Mouse (Mus musculus) limb, embryonic 11.5 days (tissue): Measurements from ENCODE around the gene Olfr620. TPM values are rescaled to one million over a fixed set of nuclear protein-coding genes. Genes with fewer than 3 reads are reported as not detected.

ENCODE experiments used
- ATAC-seq: fragments of 200-750 bp; cut with Nextera tagmentation; 2 replicates; pipeline ENCODE4 v1.8.0; 2017; ENCODE audit warnings: low read depth; ENCODE audit not compliant: insufficient number of reproducible peaks, low FRiP score, low TSS enrichment
- DNase-seq: peaks from one replicate; pipeline ENCODE4 v3.0.0-alpha.2; 2015; ENCODE audit warnings: low spot score
- H3K27ac ChIP-seq: fragments of 300-500 bp; sonication (generic); replicated peaks from 2 replicates; pipeline ENCODE4 v1.5.1; 2014; ENCODE audit warnings: low read depth, mild to moderate bottlenecking, low read length
- H3K27me3 ChIP-seq: fragments of 300-500 bp; sonication (generic); 2 replicates; pipeline ENCODE4 v1.6.1; 2014; ENCODE audit warnings: mild to moderate bottlenecking, low read length, mixed read lengths; ENCODE audit not compliant: control insufficient read depth, insufficient read depth
- H3K36me3 ChIP-seq: fragments of 300-500 bp; sonication (generic); 2 replicates; pipeline ENCODE4 v1.6.1; 2014; ENCODE audit warnings: mild to moderate bottlenecking, low read length, moderate library complexity, mixed read lengths; ENCODE audit not compliant: control insufficient read depth, insufficient read depth
- H3K4me1 ChIP-seq: fragments of 300-500 bp; sonication (generic); 2 replicates; pipeline ENCODE4 v1.6.1; 2014; ENCODE audit warnings: low read length, mixed read lengths; ENCODE audit not compliant: control insufficient read depth, insufficient read depth
- H3K4me2 ChIP-seq: fragments of 300-500 bp; sonication (generic); 2 replicates; pipeline ENCODE4 v1.6.1; 2014; ENCODE audit warnings: low read depth, mild to moderate bottlenecking, moderate library complexity; ENCODE audit not compliant: severe bottlenecking
- H3K4me3 ChIP-seq: fragments of 300-500 bp; sonication (generic); 2 replicates; pipeline ENCODE4 v1.5.1; 2014; ENCODE audit warnings: low read depth, low read length
- H3K9ac ChIP-seq: fragments of 300-500 bp; sonication (generic); 2 replicates; pipeline ENCODE4 v1.6.1; 2014; ENCODE audit warnings: mild to moderate bottlenecking, low read length
- H3K9me3 ChIP-seq: fragments of 300-500 bp; sonication (generic); 2 replicates; pipeline ENCODE4 v1.6.1; 2016; ENCODE audit warnings: low read length; ENCODE audit not compliant: control insufficient read depth
- WGBS: fragments of 180-500 bp; shearing (Covaris S2); extraction: QIAGEN DNeasy Blood & Tissue Kit; methylation state at CpG from one replicate; pipeline ENCODE4 v1.1.7; 2014; 5-methylcytosine and 5-hydroxymethylcytosine counted together
- polyA plus RNA-seq: library from polyadenylated mRNA; unstranded; fragments of >200 nt; fragmentation: Nextera tagmentation; extraction: Ambion mirVana; gene quantifications from 2 replicates; pipeline ENCODE4 v1.2.1, GENCODE M21; 2014

The Olfr620 gene
- not detected in 2 replicates for polyA plus RNA-seq

- no peaks in the 10 kb centered on the region for H3K4me1 ChIP-seq
- 84% methylated on average over 2 of the region's 2 CpGs for WGBS
- H3K27me3 ChIP-seq, result no peaks in the 10 kb centered on the region
- no peak within 1 kb of the TSS for H3K9ac ChIP-seq
- no peaks in the 10 kb centered on the region for H3K9me3 ChIP-seq
- DNase-seq (no peak), ATAC-seq (no peak)
- no peaks in the 10 kb centered on the region for H3K36me3 ChIP-seq
- no peak within 1 kb of the TSS for H3K4me2 ChIP-seq
- H3K4me3 ChIP-seq, result no peak within 1 kb of the TSS
- no peak within 1 kb of the TSS for H3K27ac ChIP-seq
These were observed at the start of gene Olfr620 for GRCm38 (mm10) chr7:103612434-103612833. Gene Olfr620, minus strand, starts transcription at chr7:103612534.

- Histone ChIP-seq H3K36me3 (no peaks in the 10 kb centered on the region), H3K27me3 (no peaks in the 10 kb centered on the region), H3K4me2 (no peak overlapping the region), H3K4me3 (no peak overlapping the region), H3K4me1 (no peaks in the 10 kb centered on the region), H3K27ac (no peak overlapping the region), H3K9me3 (no peaks in the 10 kb centered on the region), H3K9ac (no peak overlapping the region)
- no peak for DNase-seq
- ATAC-seq, result no peak
- WGBS, result 80% methylated on average over 4 of the region's 4 CpGs
These were observed 31.7 kb upstream of the Olfr620 start for GRCm38 (mm10) chr7:103644070-103644469.

- no peak within 1 kb of the TSS for H3K27ac ChIP-seq
- 70% methylated on average over 1 of the region's 1 CpGs for WGBS
These were observed 30.3 kb upstream of the Olfr620 start, which contains the start of gene Olfr622 for GRCm38 (mm10) chr7:103642602-103643001. Gene Olfr622, minus strand, starts transcription at chr7:103642702.

GRCm38 (mm10) chr7:103636795-103637194, 24.5 kb upstream of the Olfr620 start:
- Histone ChIP-seq H3K9ac (no peak overlapping the region), H3K4me3 (no peak overlapping the region), H3K4me1 (no peaks in the 10 kb centered on the region), H3K27me3 (no peaks in the 10 kb centered on the region), H3K36me3 (no peaks in the 10 kb centered on the region), H3K27ac (no peak overlapping the region), H3K9me3 (no peaks in the 10 kb centered on the region), H3K4me2 (no peak overlapping the region)
- DNase-seq (no peak), ATAC-seq (no peak)

More at GRCm38 (mm10) chr7:103642602-103643001, 30.3 kb upstream of the Olfr620 start, which contains the start of gene Olfr622:
- H3K27me3 ChIP-seq, result no peaks in the 10 kb centered on the region
- DNase-seq, result no peak
- no peak within 1 kb of the TSS for H3K4me3 ChIP-seq
- no peak within 1 kb of the TSS for H3K4me2 ChIP-seq
- no peaks in the 10 kb centered on the region for H3K4me1 ChIP-seq
- H3K9me3 ChIP-seq, result no peaks in the 10 kb centered on the region
- H3K36me3 ChIP-seq, result no peaks in the 10 kb centered on the region
- ATAC-seq, result no peak
- H3K9ac ChIP-seq, result no peak within 1 kb of the TSS

GRCm38 (mm10) chr7:103607425-103607824, 4.9 kb downstream of the Olfr620 start:
- no peak for DNase-seq
- Histone ChIP-seq H3K4me3 (no peak overlapping the region), H3K4me1 (no peaks in the 10 kb centered on the region), H3K4me2 (no peak overlapping the region), H3K9ac (no peak overlapping the region), H3K36me3 (no peaks in the 10 kb centered on the region), H3K27ac (no peak overlapping the region), H3K9me3 (no peaks in the 10 kb centered on the region), H3K27me3 (no peaks in the 10 kb centered on the region)
- ATAC-seq, result no peak
- WGBS, result 83% methylated on average over 2 of the region's 2 CpGs

- no peaks in the 10 kb centered on the region for H3K36me3 ChIP-seq
- no peak within 1 kb of the TSS for H3K9ac ChIP-seq
- no peaks in the 10 kb centered on the region for H3K27me3 ChIP-seq
- no peaks in the 10 kb centered on the region for H3K9me3 ChIP-seq
- DNase-seq, result no peak
- no peak for ATAC-seq
- no peak within 1 kb of the TSS for H3K4me2 ChIP-seq
- no peak within 1 kb of the TSS for H3K27ac ChIP-seq
- H3K4me1 ChIP-seq, result no peaks in the 10 kb centered on the region
- no peak within 1 kb of the TSS for H3K4me3 ChIP-seq
These were observed 12.1 kb downstream of the Olfr620 start, which contains the start of gene Olfr619 for GRCm38 (mm10) chr7:103600275-103600674. Gene Olfr619, plus strand, starts transcription at chr7:103600575.

GRCm38 (mm10) chr7:103589803-103590202, 22.5 kb downstream of the Olfr620 start, which contains the start of gene Olfr618:
Gene Olfr618, plus strand, starts transcription at chr7:103590103.
- Histone ChIP-seq H3K4me3 (no peak within 1 kb of the TSS), H3K4me2 (no peak within 1 kb of the TSS), H3K4me1 (no peaks in the 10 kb centered on the region), H3K9me3 (no peaks in the 10 kb centered on the region), H3K36me3 (no peaks in the 10 kb centered on the region), H3K27me3 (no peaks in the 10 kb centered on the region), H3K27ac (no peak within 1 kb of the TSS), H3K9ac (no peak within 1 kb of the TSS)
- ATAC-seq (no peak), DNase-seq (no peak)
- WGBS, result 57% methylated on average over 2 of the region's 2 CpGs

GRCm38 (mm10) chr7:103572761-103573160, 39.6 kb downstream of the Olfr620 start, which contains the start of gene Olfr617:
Gene Olfr617, plus strand, starts transcription at chr7:103573061.
- Histone ChIP-seq H3K36me3 (no peaks in the 10 kb centered on the region), H3K27me3 (no peaks in the 10 kb centered on the region), H3K9me3 (no peaks in the 10 kb centered on the region), H3K9ac (no peak within 1 kb of the TSS), H3K27ac (no peak within 1 kb of the TSS), H3K4me2 (no peak within 1 kb of the TSS), H3K4me3 (no peak within 1 kb of the TSS), H3K4me1 (no peaks in the 10 kb centered on the region)
- DNase-seq (no peak), ATAC-seq (no peak)
- WGBS, result 89% methylated on average over 1 of the region's 1 CpGs

- Histone ChIP-seq H3K4me2 (no peak within 1 kb of the TSS), H3K36me3 (no peaks in the 10 kb centered on the region), H3K9ac (no peak within 1 kb of the TSS), H3K27me3 (no peaks in the 10 kb centered on the region), H3K27ac (no peak within 1 kb of the TSS), H3K4me1 (no peaks in the 10 kb centered on the region), H3K4me3 (no peak within 1 kb of the TSS), H3K9me3 (no peaks in the 10 kb centered on the region)
- no peak for ATAC-seq
- 89% methylated on average over 3 of the region's 3 CpGs for WGBS
- no peak for DNase-seq
These were observed 43.3 kb downstream of the Olfr620 start, which contains the start of gene Olfr616 for GRCm38 (mm10) chr7:103569043-103569442. Gene Olfr616, minus strand, starts transcription at chr7:103569143.
